ENCODE assay signal across 8 mouse cellular contexts in genomic region chr19:42780156-42780538, GRCm38 (mm10). TPM values are rescaled to one million over a fixed set of nuclear protein-coding genes. Genes with fewer than 3 reads are reported as not detected.
DNase-seq lines count a peak whose midpoint lies in the region; ATAC-seq and TF ChIP-seq lines count a peak whose summit lies in the region.
"Not testable (repeated sequence)": the region's sequence is repeated elsewhere in the genome, so short reads cannot be mapped to it uniquely, and the experiment has no call there.

No protein-coding gene starts in this region.

- H3K9ac ChIP-seq in embryonic facial prominence, embryonic 15.5 days = peak overlapping the region; percentile 50
- H3K9ac ChIP-seq in heart, embryonic 11.5 days (ENCODE audit: low read depth, low read length) = peak overlapping the region; percentile 78
- peak overlapping the region; percentile 67 for H3K9ac ChIP-seq in hindbrain, postnatal 0 days (replicated peaks; ENCODE audit: low read length)
- H3K9ac ChIP-seq in limb, embryonic 11.5 days (ENCODE audit: low read length) = peak overlapping the region; percentile 57
- peak overlapping the region; percentile 71 for H3K9ac ChIP-seq in lung, embryonic 14.5 days
- H3K9ac ChIP-seq in midbrain, postnatal 0 days (replicated peaks; ENCODE audit: low read length, poor library complexity, severe bottlenecking) = peak overlapping the region; percentile 54

- not testable (repeated sequence) for TF ChIP-seq POLR2A in testis, adult 2 months (IDR thresholded peaks at IDR 0.05; ENCODE audit: control insufficient read depth, low read depth, low read length)

- H3K27ac ChIP-seq in embryonic facial prominence, embryonic 15.5 days (replicated peaks) = peak overlapping the region; percentile 93
- H3K27ac ChIP-seq in heart, embryonic 11.5 days (ENCODE audit: low read depth, low read length) = peak overlapping the region; percentile 63
- peak overlapping the region; percentile 88 for H3K27ac ChIP-seq in hindbrain, postnatal 0 days
- not testable (repeated sequence) for H3K27ac ChIP-seq in limb, embryonic 11.5 days (replicated peaks; ENCODE audit: low read depth, low read length); testis, adult 2 months (ENCODE audit: control insufficient read depth, insufficient read depth, low read depth, low read length)
- H3K27ac ChIP-seq in lung, embryonic 14.5 days (ENCODE audit: low read depth) = peak overlapping the region; percentile 88
- peak overlapping the region; percentile 65 for H3K27ac ChIP-seq in midbrain, postnatal 0 days (ENCODE audit: low read depth, low read length)

- in situ Hi-C loops in Patski (cut with MboI; ENCODE audit: low pct_unique_long_range_greater_than_20kb) = loop anchor here (25.0 kb wide), 1 partner anchor 832 kb away; the partner anchor contains the start of gene Nkx2-3

- not testable (repeated sequence) for DNase-seq in Patski (ENCODE audit: low read depth, low spot score); hindbrain, postnatal 0 days (ENCODE audit: low spot score); limb, embryonic 11.5 days (ENCODE audit: low spot score); lung, embryonic 14.5 days; midbrain, postnatal 0 days (ENCODE audit: low spot score)

- TF ChIP-seq CTCF in Patski (IDR thresholded peaks at IDR 0.05) = peak; percentile 36
- TF ChIP-seq CTCF in hindbrain, postnatal 0 days (IDR thresholded peaks at IDR 0.05; ENCODE audit: low read depth); lung, embryonic 14.5 days (IDR thresholded peaks at IDR 0.05; ENCODE audit: low read depth); testis, adult 2 months (IDR thresholded peaks at IDR 0.05; ENCODE audit: control insufficient read depth, insufficient read depth, insufficient replicate concordance, low read depth, low read length): not testable (repeated sequence)
- 0 out of 2 replicates have a peak, but pooled peaks have one; percentile 5 for TF ChIP-seq CTCF in midbrain, postnatal 0 days (IDR thresholded peaks at IDR 0.05)

- H3K9me3 ChIP-seq in embryonic facial prominence, embryonic 15.5 days (replicated peaks); heart, embryonic 11.5 days (replicated peaks; ENCODE audit: control insufficient read depth, low read length); hindbrain, postnatal 0 days (ENCODE audit: low read length); limb, embryonic 11.5 days (ENCODE audit: control insufficient read depth, low read length); lung, embryonic 14.5 days (ENCODE audit: low read depth, low read length); midbrain, postnatal 0 days (ENCODE audit: low read length): not testable (repeated sequence)

- peak overlapping the region; percentile 82 for H3K4me2 ChIP-seq in embryonic facial prominence, embryonic 15.5 days (replicated peaks)
- peak overlapping the region; percentile 81 for H3K4me2 ChIP-seq in heart, embryonic 11.5 days
- H3K4me2 ChIP-seq in hindbrain, postnatal 0 days (ENCODE audit: low read depth, low read length) = peak overlapping the region; percentile 69
- peak overlapping the region; percentile 58 for H3K4me2 ChIP-seq in limb, embryonic 11.5 days (ENCODE audit: low read depth, severe bottlenecking)
- peak overlapping the region; percentile 74 for H3K4me2 ChIP-seq in lung, embryonic 14.5 days
- peak overlapping the region; percentile 52 for H3K4me2 ChIP-seq in midbrain, postnatal 0 days (ENCODE audit: low read depth, low read length, poor library complexity, severe bottlenecking)

- 46% methylated on average over 7 of the region's 7 CpGs for WGBS in embryonic facial prominence, embryonic 15.5 days
- WGBS in heart, embryonic 11.5 days (ENCODE audit: insufficient replicate concordance) = 48% methylated on average over 7 of the region's 7 CpGs
- WGBS in hindbrain, postnatal 0 days = 51% methylated on average over 7 of the region's 7 CpGs
- 50% methylated on average over 7 of the region's 7 CpGs for WGBS in limb, embryonic 11.5 days
- WGBS in lung, embryonic 14.5 days = 51% methylated on average over 7 of the region's 7 CpGs
- WGBS in midbrain, postnatal 0 days = 49% methylated on average over 7 of the region's 7 CpGs

- H3K4me3 ChIP-seq in embryonic facial prominence, embryonic 15.5 days (replicated peaks) = peak overlapping the region; percentile 73
- peak overlapping the region; percentile 64 for H3K4me3 ChIP-seq in heart, embryonic 11.5 days (ENCODE audit: low read depth, low read length)
- peak overlapping the region; percentile 59 for H3K4me3 ChIP-seq in hindbrain, postnatal 0 days (ENCODE audit: low read length)
- peak overlapping the region; percentile 53 for H3K4me3 ChIP-seq in limb, embryonic 11.5 days (ENCODE audit: low read depth, low read length)
- H3K4me3 ChIP-seq in lung, embryonic 14.5 days (ENCODE audit: low read depth, low read length) = peak overlapping the region; percentile 65
- peak overlapping the region; percentile 47 for H3K4me3 ChIP-seq in midbrain, postnatal 0 days (ENCODE audit: low read depth, low read length)
- peak overlapping the region; percentile 90 for H3K4me3 ChIP-seq in testis, adult 2 months (ENCODE audit: control insufficient read depth, low read depth, low read length)

- not testable (repeated sequence) for H3K27me3 ChIP-seq in Patski; embryonic facial prominence, embryonic 15.5 days; heart, embryonic 11.5 days (ENCODE audit: control insufficient read depth, insufficient read depth, low read length); hindbrain, postnatal 0 days (ENCODE audit: insufficient read depth, low read length); limb, embryonic 11.5 days (ENCODE audit: control insufficient read depth, insufficient read depth, low read length); lung, embryonic 14.5 days (ENCODE audit: insufficient read depth, low read length); midbrain, postnatal 0 days (ENCODE audit: insufficient read depth, low read length); testis, adult 2 months (ENCODE audit: control insufficient read depth, insufficient read depth, low read length)

- CTCF ChIA-PET in Patski (lab: Charles Lee) = interaction anchor here (1.1 kb wide), 2 partner anchors 9 to 16 kb away, joined by 3 read pairs; no protein-coding TSS in a partner anchor

- POLR2A ChIA-PET in Patski (lab: Charles Lee) = interaction anchor here (0.6 kb wide), 1 partner anchor 9 kb away, joined by 3 read pairs; no protein-coding TSS in a partner anchor

- peaks cover 12% of the 10 kb centered on the region for H3K4me1 ChIP-seq in embryonic facial prominence, embryonic 15.5 days
- not testable (repeated sequence) for H3K4me1 ChIP-seq in heart, embryonic 11.5 days (ENCODE audit: control insufficient read depth, insufficient read depth, low read length); hindbrain, postnatal 0 days (ENCODE audit: insufficient read depth, low read length); limb, embryonic 11.5 days (ENCODE audit: control insufficient read depth, insufficient read depth, low read length); lung, embryonic 14.5 days (ENCODE audit: insufficient read depth); midbrain, postnatal 0 days (ENCODE audit: insufficient read depth, low read length); testis, adult 2 months (ENCODE audit: control insufficient read depth, insufficient read depth, low read length)

- not testable (repeated sequence) for H3K36me3 ChIP-seq in embryonic facial prominence, embryonic 15.5 days; heart, embryonic 11.5 days (ENCODE audit: control insufficient read depth, insufficient read depth, low read length); hindbrain, postnatal 0 days (ENCODE audit: insufficient read depth, low read length); limb, embryonic 11.5 days (ENCODE audit: control insufficient read depth, insufficient read depth, low read length); lung, embryonic 14.5 days (ENCODE audit: insufficient read depth); midbrain, postnatal 0 days (ENCODE audit: insufficient read depth, low read length); testis, adult 2 months (ENCODE audit: control insufficient read depth, insufficient read depth, low read length)

- not testable (repeated sequence) for ATAC-seq in Patski; embryonic facial prominence, embryonic 15.5 days (ENCODE audit: insufficient number of reproducible peaks, low FRiP score, low TSS enrichment, low read depth); heart, embryonic 11.5 days (replicated peaks; ENCODE audit: insufficient number of reproducible peaks, low FRiP score, low TSS enrichment); hindbrain, postnatal 0 days; limb, embryonic 11.5 days (ENCODE audit: insufficient number of reproducible peaks, low FRiP score, low TSS enrichment, low read depth); lung, embryonic 14.5 days (ENCODE audit: insufficient read depth); midbrain, postnatal 0 days (ENCODE audit: low FRiP score)

RNA-seq across cellular contexts. Expression of gene Hps1, which starts 0.4 kb away (rescaled TPM):
- polyA plus RNA-seq in Patski (2021) = 44.1 TPM
- polyA plus RNA-seq in embryonic facial prominence, embryonic 15.5 days (2015; fragmentation: Nextera tagmentation; extraction: Ambion mirVana) = 16.4 and 20.6 TPM in 2 replicates
- 8.1 and 8.2 TPM in 2 replicates for polyA plus RNA-seq in heart, embryonic 11.5 days (2014; fragmentation: Nextera tagmentation; extraction: Ambion mirVana)
- total RNA-seq in hindbrain, postnatal 0 days (2014; rRNA removed) = 13.6 and 22.2 TPM in 2 replicates
- polyA plus RNA-seq in hindbrain, postnatal 0 days (2015; fragmentation: Nextera tagmentation; extraction: Ambion mirVana) = 10.0 and 11.9 TPM in 2 replicates
- 10.0 and 10.5 TPM in 2 replicates for polyA plus RNA-seq in limb, embryonic 11.5 days (2014; fragmentation: Nextera tagmentation; extraction: Ambion mirVana)
- polyA plus RNA-seq in lung, embryonic 14.5 days (2014; fragmentation: Nextera tagmentation; extraction: Ambion mirVana) = 13.7 and 14.8 TPM in 2 replicates
- total RNA-seq in midbrain, postnatal 0 days (2014; rRNA removed) = 11.0 and 19.7 TPM in 2 replicates
- 11.5 and 11.7 TPM in 2 replicates for polyA plus RNA-seq in midbrain, postnatal 0 days (2015; fragmentation: Nextera tagmentation; extraction: Ambion mirVana)
- polyA plus RNA-seq in testis, adult 2 months (2012; rRNA removed) = 5.7 and 6.7 TPM in 2 replicates

RNA-seq across cellular contexts. Expression of gene Pyroxd2, which starts 27.6 kb away (rescaled TPM):
- 0.30 TPM for polyA plus RNA-seq in Patski (2021)
- 4.0 and 4.2 TPM in 2 replicates for polyA plus RNA-seq in embryonic facial prominence, embryonic 15.5 days (2015; fragmentation: Nextera tagmentation; extraction: Ambion mirVana)
- 2.3 TPM in 2 replicates for polyA plus RNA-seq in heart, embryonic 11.5 days (2014; fragmentation: Nextera tagmentation; extraction: Ambion mirVana)
- total RNA-seq in hindbrain, postnatal 0 days (2014; rRNA removed) = 1.9 and 3.5 TPM in 2 replicates
- polyA plus RNA-seq in hindbrain, postnatal 0 days (2015; fragmentation: Nextera tagmentation; extraction: Ambion mirVana) = 2.6 and 3.7 TPM in 2 replicates
- 0.71 and 0.88 TPM in 2 replicates for polyA plus RNA-seq in limb, embryonic 11.5 days (2014; fragmentation: Nextera tagmentation; extraction: Ambion mirVana)
- 4.2 and 5.0 TPM in 2 replicates for polyA plus RNA-seq in lung, embryonic 14.5 days (2014; fragmentation: Nextera tagmentation; extraction: Ambion mirVana)
- total RNA-seq in midbrain, postnatal 0 days (2014; rRNA removed) = 3.0 and 4.0 TPM in 2 replicates
- 2.5 and 2.9 TPM in 2 replicates for polyA plus RNA-seq in midbrain, postnatal 0 days (2015; fragmentation: Nextera tagmentation; extraction: Ambion mirVana)
- 5.4 and 5.9 TPM in 2 replicates for polyA plus RNA-seq in testis, adult 2 months (2012; rRNA removed)
